Mouse (Mus musculus) stomach, embryonic 15.5 days (tissue): ENCODE results near the gene Stk40. TPM values are rescaled to one million over a fixed set of nuclear protein-coding genes. Genes with fewer than 3 reads are reported as not detected.

ENCODE experiments used
- ATAC-seq: fragments of 200-750 bp; cut with Nextera tagmentation; 2 replicates; pipeline ENCODE4 v1.8.0; 2017; ENCODE audit warnings: low read depth, moderate number of reproducible peaks, moderate TSS enrichment; ENCODE audit not compliant: insufficient read depth, low FRiP score
- H3K27ac ChIP-seq: fragments of 300-500 bp; sonication (generic); 2 replicates; pipeline ENCODE4 v1.5.1; 2015; ENCODE audit warnings: mild to moderate bottlenecking, inconsistent platforms
- H3K27me3 ChIP-seq: fragments of 300-500 bp; sonication (generic); replicated peaks from 2 replicates; pipeline ENCODE4 v1.6.1; 2015; ENCODE audit warnings: inconsistent platforms
- H3K36me3 ChIP-seq: fragments of 300-500 bp; sonication (generic); 2 replicates; pipeline ENCODE4 v1.6.1; 2015; ENCODE audit warnings: inconsistent platforms
- H3K4me1 ChIP-seq: fragments of 300-500 bp; sonication (generic); 2 replicates; pipeline ENCODE4 v1.6.1; 2015; ENCODE audit warnings: inconsistent platforms
- H3K4me2 ChIP-seq: fragments of 300-500 bp; sonication (generic); 2 replicates; pipeline ENCODE4 v1.6.1; 2015; ENCODE audit warnings: mild to moderate bottlenecking, inconsistent platforms
- H3K4me3 ChIP-seq: fragments of 300-500 bp; sonication (generic); replicated peaks from 2 replicates; pipeline ENCODE4 v1.5.1; 2015; ENCODE audit warnings: inconsistent platforms
- H3K9ac ChIP-seq: fragments of 300-500 bp; sonication (generic); 2 replicates; pipeline ENCODE4 v1.6.1; 2015; ENCODE audit warnings: inconsistent platforms
- H3K9me3 ChIP-seq: fragments of 300-500 bp; sonication (generic); 2 replicates; pipeline ENCODE4 v1.6.1; 2016; ENCODE audit warnings: inconsistent platforms
- WGBS: fragments of 180-500 bp; shearing (Covaris S2); methylation state at CpG from one replicate; pipeline ENCODE4 v1.1.7; 2015; 5-methylcytosine and 5-hydroxymethylcytosine counted together
- polyA plus RNA-seq: library from polyadenylated mRNA; unstranded; fragments of >200 nt; fragmentation: Nextera tagmentation; extraction: Ambion mirVana; gene quantifications from 2 replicates; pipeline ENCODE4 v1.2.1, GENCODE M21; 2015

Gene Stk40
- polyA plus RNA-seq, 1 experiment from 2014 or later, result 29.1 TPM

- 42% methylated on average over 7 of the region's 7 CpGs for WGBS
- Histone ChIP-seq H3K9ac (no peak overlapping the region), H3K27me3 (no peaks in the 10 kb centered on the region), H3K4me2 (peak overlapping the region; percentile 91), H3K4me1 (peaks cover 29% of the 10 kb centered on the region), H3K36me3 (no peaks in the 10 kb centered on the region), H3K4me3 (no peak overlapping the region), H3K9me3 (no peaks in the 10 kb centered on the region), H3K27ac (peak overlapping the region; percentile 92)
- ATAC-seq, result no peak
Observed at GRCm38 (mm10) chr4:126102061-126102841, 1.5 kb upstream of the Stk40 start.

GRCm38 (mm10) chr4:126103057-126103581 lies 638 bp upstream of the Stk40 start:
- Histone ChIP-seq H3K4me3 (peak overlapping the region; percentile 97), H3K27me3 (no peaks in the 10 kb centered on the region), H3K27ac (peak overlapping the region; percentile 92), H3K4me1 (peaks cover 28% of the 10 kb centered on the region), H3K9ac (peak overlapping the region; percentile 17; the same call in 1 of the 2 replicates), H3K36me3 (no peaks in the 10 kb centered on the region), H3K9me3 (no peaks in the 10 kb centered on the region), H3K4me2 (peak overlapping the region; percentile 91)
- peak; percentile 78 for ATAC-seq
- WGBS, result under 1% methylated on average over 15 of the region's 15 CpGs

GRCm38 (mm10) chr4:126104261-126105075 lies 711 bp downstream of the Stk40 start:
- Histone ChIP-seq H3K27ac (peak overlapping the region; percentile 74), H3K4me3 (peak overlapping the region; percentile 97), H3K36me3 (no peaks in the 10 kb centered on the region), H3K9me3 (no peaks in the 10 kb centered on the region), H3K9ac (peak overlapping the region; percentile 75), H3K4me1 (peaks cover 33% of the 10 kb centered on the region), H3K27me3 (no peaks in the 10 kb centered on the region), H3K4me2 (peak overlapping the region; percentile 83)
- 2% methylated on average over 33 of the region's 34 CpGs for WGBS
- ATAC-seq, result no peak

GRCm38 (mm10) chr4:126105131-126105783 lies 1.5 kb downstream of the Stk40 start:
- no peaks in the 10 kb centered on the region for H3K27me3 ChIP-seq
- no peaks in the 10 kb centered on the region for H3K36me3 ChIP-seq
- 0 out of 2 replicates have a peak overlapping the region, but pooled peaks have one; percentile 74 for H3K27ac ChIP-seq
- H3K9ac ChIP-seq, result no peak overlapping the region
- peak overlapping the region; percentile 97 for H3K4me3 ChIP-seq
- WGBS, result 63% methylated on average over 7 of the region's 7 CpGs
- H3K9me3 ChIP-seq, result no peaks in the 10 kb centered on the region
- H3K4me1 ChIP-seq, result peaks cover 41% of the 10 kb centered on the region
- ATAC-seq, result no peak
- peak overlapping the region; percentile 83 for H3K4me2 ChIP-seq

- Histone ChIP-seq H3K9ac (no peak overlapping the region), H3K4me1 (peaks cover 45% of the 10 kb centered on the region), H3K36me3 (no peaks in the 10 kb centered on the region), H3K27me3 (no peaks in the 10 kb centered on the region), H3K4me2 (no peak overlapping the region), H3K9me3 (no peaks in the 10 kb centered on the region), H3K27ac (0 out of 2 replicates have a peak overlapping the region, but pooled peaks have one; percentile 1), H3K4me3 (no peak overlapping the region)
- no peak for ATAC-seq
- 66% methylated on average over 8 of the region's 8 CpGs for WGBS
Observed at GRCm38 (mm10) chr4:126108061-126108740, 4.4 kb downstream of the Stk40 start.

- no peaks in the 10 kb centered on the region for H3K27me3 ChIP-seq
- peak overlapping the region; percentile 85 for H3K27ac ChIP-seq
- no peak overlapping the region for H3K9ac ChIP-seq
- no peak for ATAC-seq
- H3K36me3 ChIP-seq, result no peaks in the 10 kb centered on the region; the same call in 1 of the 2 replicates
- no peak overlapping the region for H3K4me3 ChIP-seq
- WGBS, result 63% methylated on average over 10 of the region's 10 CpGs
- peak overlapping the region; percentile 28; the same call in 1 of the 2 replicates for H3K4me2 ChIP-seq
- H3K9me3 ChIP-seq, result no peaks in the 10 kb centered on the region
- H3K4me1 ChIP-seq, result peaks cover 44% of the 10 kb centered on the region
Observed at GRCm38 (mm10) chr4:126109613-126110373, 6.0 kb downstream of the Stk40 start.

GRCm38 (mm10) chr4:126110374-126111152 lies 6.8 kb downstream of the Stk40 start:
- Histone ChIP-seq H3K36me3 (no peaks in the 10 kb centered on the region; the same call in 1 of the 2 replicates), H3K4me3 (no peak overlapping the region), H3K9ac (no peak overlapping the region), H3K27ac (peak overlapping the region; percentile 85), H3K27me3 (no peaks in the 10 kb centered on the region), H3K4me1 (peaks cover 39% of the 10 kb centered on the region), H3K4me2 (peak overlapping the region; percentile 28), H3K9me3 (no peaks in the 10 kb centered on the region)
- peak; percentile 79 for ATAC-seq
- 13% methylated on average over 12 of the region's 12 CpGs for WGBS

- H3K9ac ChIP-seq, result no peak overlapping the region
Observed at GRCm38 (mm10) chr4:126111153-126111549, 7.4 kb downstream of the Stk40 start.

GRCm38 (mm10) chr4:126113243-126113642 lies 9.5 kb downstream of the Stk40 start:
- WGBS, result 70% methylated on average over 4 of the region's 4 CpGs
- peaks cover 41% of the 10 kb centered on the region for H3K4me1 ChIP-seq

More at GRCm38 (mm10) chr4:126111153-126111549, 7.4 kb downstream of the Stk40 start:
- Histone ChIP-seq H3K4me1 (peaks cover 45% of the 10 kb centered on the region), H3K36me3 (no peaks in the 10 kb centered on the region; the same call in 1 of the 2 replicates), H3K27me3 (no peaks in the 10 kb centered on the region), H3K4me3 (no peak overlapping the region), H3K27ac (peak overlapping the region; percentile 85), H3K4me2 (peak overlapping the region; percentile 28), H3K9me3 (no peaks in the 10 kb centered on the region)
- 0 out of 2 replicates have a peak, but pooled peaks have one; percentile 4 for ATAC-seq
- WGBS, result 23% methylated on average over 7 of the region's 7 CpGs

GRCm38 (mm10) chr4:126113943-126114342 lies 10.2 kb downstream of the Stk40 start:
- no peak for ATAC-seq
- H3K4me3 ChIP-seq, result no peak overlapping the region
- H3K9me3 ChIP-seq, result no peaks in the 10 kb centered on the region
- no peak overlapping the region for H3K27ac ChIP-seq
- WGBS, result 13% methylated on average over 6 of the region's 6 CpGs
- no peak overlapping the region for H3K4me2 ChIP-seq
- no peak overlapping the region for H3K9ac ChIP-seq
- peaks cover 3% of the 10 kb centered on the region; the same call in 1 of the 2 replicates for H3K36me3 ChIP-seq
- peaks cover 39% of the 10 kb centered on the region for H3K4me1 ChIP-seq
- no peaks in the 10 kb centered on the region for H3K27me3 ChIP-seq

More at GRCm38 (mm10) chr4:126113243-126113642, 9.5 kb downstream of the Stk40 start:
- Histone ChIP-seq H3K27ac (no peak overlapping the region), H3K27me3 (no peaks in the 10 kb centered on the region), H3K9ac (no peak overlapping the region), H3K4me2 (no peak overlapping the region), H3K36me3 (no peaks in the 10 kb centered on the region; the same call in 1 of the 2 replicates), H3K4me3 (no peak overlapping the region), H3K9me3 (no peaks in the 10 kb centered on the region)
- ATAC-seq, result no peak
